Mouse (Mus musculus) thymus, postnatal 10 days (tissue): Measurements from ENCODE around the gene Spg20.

Experiments used
- DNase-seq, 2 experiments: peaks; one replicate each; pipeline ENCODE4 v3.0.0; 2021; ENCODE audit warnings: low spot score in 2 of 2

Spg20 gene

DNA sequence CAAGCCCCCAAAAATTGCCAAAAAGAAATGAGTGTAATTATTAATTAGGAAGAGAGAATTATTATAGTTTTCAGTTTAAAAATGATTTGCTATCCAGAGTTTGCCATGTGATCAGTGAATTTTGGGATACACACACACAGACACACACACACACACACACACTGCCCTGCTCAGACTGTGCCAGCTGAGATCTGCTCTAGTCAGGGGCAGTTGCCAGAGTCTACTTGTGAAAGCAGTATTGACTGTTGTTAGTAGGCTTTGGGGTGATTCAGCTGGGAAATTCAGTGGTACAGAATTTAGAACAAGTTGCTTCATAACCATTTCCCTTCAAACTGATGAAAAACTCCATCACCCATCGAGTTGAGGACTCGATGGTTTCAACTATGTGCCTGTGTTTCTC is 35.2 kb downstream of the Spg20 start:
- no peak for DNase-seq

DNA sequence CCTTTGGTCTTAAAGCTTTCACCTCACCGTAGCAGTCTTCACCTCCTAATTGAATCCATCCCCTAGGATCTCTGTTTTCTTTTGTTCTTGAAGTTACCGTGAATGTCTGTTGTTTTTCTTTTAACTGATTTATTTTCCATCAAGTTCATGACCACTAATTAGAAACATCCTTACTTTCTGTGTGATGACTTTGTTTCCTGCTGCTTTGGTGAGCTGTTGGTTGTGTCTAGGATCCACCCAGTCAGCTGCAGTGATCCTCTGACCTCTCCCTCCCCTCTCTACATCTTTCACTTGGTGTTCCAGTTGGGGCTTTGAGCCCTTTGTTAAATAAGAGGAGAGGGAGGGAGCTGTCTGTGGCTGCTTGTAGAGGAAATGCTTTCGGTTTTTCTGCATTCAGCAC is 36.2 kb downstream of the Spg20 start:
- no peak for DNase-seq

DNA sequence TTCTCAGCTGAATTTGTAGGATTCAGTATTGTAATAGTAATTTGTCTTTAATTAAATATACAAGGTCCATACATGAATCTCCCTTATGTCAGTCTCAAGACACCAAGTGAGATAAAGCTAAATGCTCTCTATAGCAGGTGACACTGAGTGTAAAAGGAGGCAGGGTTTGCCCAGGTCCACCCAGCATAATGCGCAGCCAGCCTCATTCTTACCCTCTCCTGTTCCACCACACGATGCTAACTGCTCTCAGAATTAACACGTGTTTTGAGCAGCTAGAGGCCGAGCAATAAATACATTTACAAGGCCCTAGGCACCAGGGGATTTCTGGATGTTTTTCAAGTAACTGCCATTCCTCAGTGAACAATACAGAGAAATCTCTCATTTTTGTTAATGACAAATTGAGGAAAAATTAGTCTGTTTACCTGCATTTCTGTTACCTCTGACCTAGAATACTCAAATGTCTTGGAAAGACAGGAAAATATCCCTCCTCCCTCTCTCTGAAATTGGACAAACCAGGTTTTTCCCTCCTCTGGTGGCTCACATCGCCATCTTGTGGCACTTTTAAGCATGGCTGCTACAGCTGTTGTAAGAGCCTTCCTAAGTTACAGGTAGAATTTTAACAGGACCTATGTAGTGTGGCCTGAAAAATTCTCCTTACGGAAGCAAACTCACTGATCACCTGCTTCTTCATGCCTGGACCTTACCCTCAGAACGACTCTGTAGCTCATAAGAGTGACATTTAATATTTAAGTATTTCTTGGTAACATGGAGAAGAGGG is 39.9 kb downstream of the Spg20 start:
- DNase-seq = no peak

DNA sequence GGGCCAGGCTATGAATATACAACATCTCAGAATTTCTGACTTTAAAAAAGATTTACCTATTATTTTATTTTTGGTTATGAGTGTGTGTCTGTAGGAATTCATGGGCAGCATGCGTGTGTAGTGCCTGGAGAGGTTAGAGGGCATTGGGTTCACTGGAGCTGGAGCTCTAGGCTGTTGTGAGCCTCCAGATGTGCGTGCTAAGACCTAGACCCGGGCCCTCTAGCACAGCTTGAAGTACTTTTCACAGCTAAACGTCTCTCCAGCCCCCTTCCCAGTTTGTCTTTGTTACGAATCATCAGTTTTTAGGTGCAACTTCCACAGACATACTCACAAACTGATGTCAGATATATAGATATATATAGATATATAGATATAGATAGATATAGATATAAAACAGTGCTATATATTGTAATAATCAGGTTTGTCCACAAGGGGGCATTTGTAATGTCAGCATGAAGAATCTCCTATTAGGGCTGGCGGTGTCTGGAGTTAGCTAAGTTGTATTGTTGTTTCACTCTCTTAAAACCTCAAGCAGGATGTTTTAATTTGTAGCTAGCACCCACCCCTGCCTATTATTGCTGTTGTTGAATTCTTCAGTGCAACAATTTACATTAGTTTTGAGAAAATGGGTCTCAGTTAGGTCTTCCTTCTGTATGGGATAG is 40.9 kb downstream of the Spg20 start:
- DNase-seq = peak in 1 of 2 experiments; percentile 28

DNA sequence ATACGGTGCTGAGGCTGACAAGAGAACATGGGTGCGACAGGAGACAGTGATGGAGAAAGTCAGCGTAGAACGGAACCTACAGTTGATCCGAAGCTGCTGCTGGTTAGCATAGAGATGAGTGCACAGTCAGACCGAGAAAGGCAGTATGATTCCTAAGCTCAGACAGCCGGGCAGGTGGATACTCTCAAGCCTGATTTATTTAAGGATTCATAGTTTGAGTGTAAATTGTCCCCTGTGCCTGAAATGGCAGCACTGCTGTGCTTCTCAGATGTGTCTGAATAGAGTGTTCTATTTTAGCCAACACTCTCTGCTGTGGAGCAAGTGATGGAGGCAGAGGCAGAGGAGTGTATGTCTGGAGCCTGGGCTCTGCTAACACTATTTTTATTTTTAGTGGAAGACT is 42.3 kb downstream of the Spg20 start:
- DNase-seq = no peak

DNA sequence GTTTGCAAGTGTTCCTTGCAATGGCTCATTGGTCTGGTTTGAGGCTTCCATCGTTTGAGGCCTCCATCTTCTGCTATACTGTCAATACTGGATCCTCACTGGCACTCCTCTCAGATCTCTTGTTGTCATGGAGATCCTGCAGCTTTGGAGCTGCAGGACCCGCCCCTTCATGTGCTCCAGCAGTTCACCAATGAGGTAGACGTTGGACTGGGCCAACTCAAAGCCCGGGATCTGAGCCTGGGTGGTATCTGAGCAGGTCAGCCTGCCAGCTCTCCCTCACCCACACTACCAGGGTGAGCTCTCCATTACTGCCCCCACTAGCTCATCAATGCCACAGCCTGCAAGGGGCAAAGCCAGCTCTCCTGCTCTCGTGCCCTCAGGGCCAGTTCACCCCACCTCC is 45.5 kb downstream of the Spg20 start:
- no peak for DNase-seq

DNA sequence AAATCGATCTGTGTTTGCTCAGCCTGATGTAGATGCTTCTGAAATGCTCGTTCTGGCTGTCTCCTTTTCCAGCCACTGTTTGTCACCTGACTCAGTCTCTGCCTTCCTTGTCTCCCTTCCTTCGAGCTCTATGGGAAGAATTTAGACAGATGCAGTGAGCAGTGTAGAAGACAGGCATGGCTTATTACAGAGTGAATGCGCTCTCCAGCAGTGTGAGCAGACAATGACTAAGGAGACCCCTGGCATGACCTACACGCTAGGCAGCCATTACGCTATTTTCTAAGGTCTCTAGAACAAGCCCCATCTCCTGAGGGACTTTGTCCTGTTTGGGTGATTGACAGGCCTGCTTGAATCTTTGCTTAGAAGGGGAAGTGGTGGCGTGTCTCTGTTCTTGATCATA is 49.2 kb downstream of the Spg20 start:
- DNase-seq = no peak

DNA sequence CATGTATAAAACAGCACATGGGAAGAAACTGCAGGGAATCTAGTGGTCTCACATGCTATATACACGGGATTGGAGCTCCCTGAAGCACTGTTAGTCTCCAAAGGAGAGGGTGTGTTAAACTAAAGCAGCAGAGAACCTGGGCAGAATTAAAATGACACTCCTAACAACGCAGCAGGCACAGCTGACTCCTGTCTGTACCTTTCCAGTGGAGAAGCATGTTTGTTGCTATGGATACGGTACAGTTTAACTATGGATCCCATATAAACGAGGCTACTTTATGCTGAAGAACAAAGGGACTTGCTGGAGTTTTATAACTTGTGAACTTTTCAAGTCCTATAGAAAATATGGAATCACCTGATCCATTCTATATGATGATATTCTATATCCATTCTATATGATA is 51.6 kb downstream of the Spg20 start:
- no peak for DNase-seq

DNA sequence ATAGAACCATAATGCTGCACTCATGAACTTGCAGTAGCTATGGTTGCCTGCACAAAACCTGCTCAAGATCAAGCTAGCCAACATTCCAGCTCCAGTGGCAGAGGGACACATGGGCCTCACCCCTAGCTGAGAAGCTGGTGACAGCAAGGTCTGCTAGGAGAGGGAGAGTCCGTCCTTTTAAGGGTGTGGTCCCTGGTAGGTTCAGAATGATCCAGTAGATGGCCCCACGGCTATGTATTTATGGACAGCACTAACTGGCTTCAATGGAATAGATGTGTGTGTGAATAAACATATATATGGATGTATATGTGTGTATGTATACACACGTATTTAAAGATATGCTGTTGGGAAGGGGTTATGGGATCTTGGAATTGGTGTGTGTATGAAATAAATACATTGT is 60.6 kb downstream of the Spg20 start:
- DNase-seq = no peak

DNA sequence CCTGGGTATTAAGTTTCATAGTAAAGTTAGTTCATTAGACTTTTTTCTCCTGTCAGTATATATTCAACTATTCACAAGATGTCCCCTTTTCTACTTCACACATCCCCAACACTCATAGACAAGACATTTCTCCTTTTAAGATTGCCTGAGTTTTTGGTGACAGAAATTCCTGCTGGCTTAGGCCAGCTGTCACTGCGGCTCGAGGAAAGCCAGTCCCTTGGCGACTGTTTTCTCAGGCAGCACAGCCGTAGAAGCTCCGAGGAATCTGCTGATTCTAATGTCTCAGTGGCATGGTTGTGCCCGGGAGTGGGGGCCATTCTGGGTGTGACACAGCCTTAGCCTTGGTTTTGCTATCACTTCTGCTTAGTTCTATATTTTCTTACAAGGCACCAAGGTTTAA is 65.4 kb downstream of the Spg20 start:
- DNase-seq = no peak

DNA sequence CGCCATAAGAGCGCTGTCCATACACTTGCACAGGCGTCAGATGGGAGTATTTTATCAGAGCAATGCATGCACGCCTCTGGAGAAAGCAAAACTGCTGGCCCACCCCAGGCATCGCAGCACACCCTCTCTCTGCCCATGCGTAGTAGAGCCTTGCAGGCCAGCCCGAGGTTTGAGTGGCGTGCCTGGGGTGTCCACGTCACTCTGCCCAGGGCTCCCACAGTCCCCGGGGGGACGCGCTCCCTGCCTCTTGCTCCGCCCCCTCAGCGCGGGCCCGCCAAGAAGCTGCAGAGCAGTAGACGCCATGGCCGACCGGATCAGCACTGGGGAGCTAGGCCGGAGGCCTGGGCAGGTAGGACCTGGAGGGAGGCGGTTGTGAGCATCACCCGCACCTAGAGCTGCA is 69.9 kb downstream of the Spg20 start, which contains the start of gene Sohlh2:
Gene Sohlh2 (plus strand): TSS at position 263 of the 400 bp plus-strand sequence.
- DNase-seq = no peak
